Mouse (Mus musculus): ENCODE data around the gene Atf7. TPM values are rescaled to one million over a fixed set of nuclear protein-coding genes. Genes with fewer than 3 reads are reported as not detected.

The Atf7 gene
- 14.2 and 18.4 TPM in 2 replicates for polyA plus RNA-seq (2014; fragmentation: Nextera tagmentation; extraction: Ambion mirVana)

DNA sequence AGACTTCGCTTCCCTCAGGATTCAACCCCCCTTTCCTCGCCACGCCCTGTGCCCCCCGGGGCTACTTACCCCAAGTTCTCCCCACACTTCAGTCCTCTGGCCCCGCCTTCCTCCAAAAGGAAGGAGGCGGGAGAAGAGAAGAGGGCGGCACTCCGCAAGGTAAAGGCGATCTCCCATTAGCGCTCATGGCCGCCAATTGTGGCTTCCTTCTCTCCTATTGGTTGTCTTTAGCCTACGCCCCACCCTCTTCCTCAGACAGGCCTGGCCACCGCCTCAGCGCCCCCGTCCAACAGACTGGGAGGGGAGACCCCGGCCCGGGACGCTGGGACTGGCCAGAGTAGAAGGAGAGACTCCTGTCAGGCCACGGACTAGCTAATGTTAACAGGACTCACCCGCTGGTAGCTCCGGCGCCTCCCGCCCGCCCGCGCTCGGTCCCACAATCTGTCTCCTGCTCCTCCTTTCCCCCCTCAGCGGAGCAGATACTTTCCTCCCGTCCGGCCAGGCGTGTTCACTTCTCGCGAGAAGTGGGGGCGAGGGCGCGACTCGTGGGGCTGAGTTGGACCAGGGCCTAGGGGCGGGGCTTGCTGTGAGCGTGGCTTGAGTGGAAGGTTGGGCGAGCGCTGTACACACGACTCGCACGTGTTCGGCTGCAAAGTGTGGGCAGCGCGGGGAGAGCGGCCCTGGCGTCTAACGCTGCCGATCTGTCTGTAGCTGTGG lies at the start of gene Atf7, which contains the start of gene Gm28047:
Gene Atf7 (minus strand): TSS at position 495 of the 717 bp plus-strand sequence.
Gene Gm28047 (minus strand): TSS at position 98 of the 717 bp plus-strand sequence.
- H3K27me3 ChIP-seq (ENCODE audit: control insufficient read depth, insufficient read depth, low read length) = no peaks in the 10 kb centered on the region
- peak within 1 kb of the TSS; percentile 56 for H3K4me3 ChIP-seq (ENCODE audit: low read depth, low read length)
- peak within 1 kb of the TSS; percentile 77 for H3K9ac ChIP-seq (ENCODE audit: low read length)
- under 1% methylated on average over 49 of the region's 51 CpGs for WGBS
- no peaks in the 10 kb centered on the region for H3K9me3 ChIP-seq (ENCODE audit: control insufficient read depth, low read length)
- H3K4me1 ChIP-seq (ENCODE audit: control insufficient read depth, insufficient read depth, low read length) = peaks cover 8% of the 10 kb centered on the region
- ATAC-seq (ENCODE audit: insufficient read depth, low FRiP score, low TSS enrichment) = peak; percentile 99
- H3K36me3 ChIP-seq (ENCODE audit: control insufficient read depth, insufficient read depth, low read length) = no peaks in the 10 kb centered on the region
- peak within 1 kb of the TSS; percentile 93 for H3K27ac ChIP-seq (ENCODE audit: low read depth, low read length)
- peak within 1 kb of the TSS; percentile 85 for H3K4me2 ChIP-seq (ENCODE audit: low read depth)
- DNase-seq (ENCODE audit: low spot score) = peak; percentile 99

DNA sequence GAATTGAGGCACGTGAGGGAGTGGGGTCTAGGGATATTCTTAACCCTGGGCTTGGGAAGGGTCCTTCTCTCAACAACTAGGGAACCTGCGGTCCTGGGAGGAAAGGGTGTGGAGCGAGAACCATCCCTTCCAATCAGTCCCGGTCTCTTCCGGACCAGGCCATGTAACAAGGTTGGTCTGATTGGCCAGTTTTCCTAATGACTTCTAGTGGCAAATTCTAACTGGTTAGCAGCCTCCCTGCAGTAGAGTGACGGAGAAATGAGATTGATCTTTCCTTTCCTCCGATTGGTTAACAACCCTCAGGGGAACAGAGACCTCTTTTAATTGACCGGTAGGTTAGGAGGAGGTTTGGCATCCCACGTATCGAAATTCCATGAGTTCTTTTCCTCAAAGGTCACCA lies 48.3 kb upstream of the Atf7 start:
- Histone ChIP-seq H3K4me2 (ENCODE audit: low read depth) (peak overlapping the region; percentile 45), H3K27ac (ENCODE audit: low read depth, low read length) (peak overlapping the region; percentile 99), H3K4me1 (ENCODE audit: control insufficient read depth, insufficient read depth, low read length) (0 out of 2 replicates have a peak, but pooled peaks cover 6% of the 10 kb centered on the region), H3K9me3 (ENCODE audit: control insufficient read depth, low read length) (no peaks in the 10 kb centered on the region), H3K9ac (ENCODE audit: low read length) (no peak overlapping the region), H3K4me3 (ENCODE audit: low read depth, low read length) (no peak overlapping the region), H3K27me3 (ENCODE audit: control insufficient read depth, insufficient read depth, low read length) (no peaks in the 10 kb centered on the region), H3K36me3 (ENCODE audit: control insufficient read depth, insufficient read depth, low read length) (no peaks in the 10 kb centered on the region)
- 3% methylated on average over 10 of the region's 10 CpGs for WGBS
- ATAC-seq (ENCODE audit: insufficient read depth, low FRiP score, low TSS enrichment) (peak; percentile 29), DNase-seq (ENCODE audit: low spot score) (peak; percentile 63)

DNA sequence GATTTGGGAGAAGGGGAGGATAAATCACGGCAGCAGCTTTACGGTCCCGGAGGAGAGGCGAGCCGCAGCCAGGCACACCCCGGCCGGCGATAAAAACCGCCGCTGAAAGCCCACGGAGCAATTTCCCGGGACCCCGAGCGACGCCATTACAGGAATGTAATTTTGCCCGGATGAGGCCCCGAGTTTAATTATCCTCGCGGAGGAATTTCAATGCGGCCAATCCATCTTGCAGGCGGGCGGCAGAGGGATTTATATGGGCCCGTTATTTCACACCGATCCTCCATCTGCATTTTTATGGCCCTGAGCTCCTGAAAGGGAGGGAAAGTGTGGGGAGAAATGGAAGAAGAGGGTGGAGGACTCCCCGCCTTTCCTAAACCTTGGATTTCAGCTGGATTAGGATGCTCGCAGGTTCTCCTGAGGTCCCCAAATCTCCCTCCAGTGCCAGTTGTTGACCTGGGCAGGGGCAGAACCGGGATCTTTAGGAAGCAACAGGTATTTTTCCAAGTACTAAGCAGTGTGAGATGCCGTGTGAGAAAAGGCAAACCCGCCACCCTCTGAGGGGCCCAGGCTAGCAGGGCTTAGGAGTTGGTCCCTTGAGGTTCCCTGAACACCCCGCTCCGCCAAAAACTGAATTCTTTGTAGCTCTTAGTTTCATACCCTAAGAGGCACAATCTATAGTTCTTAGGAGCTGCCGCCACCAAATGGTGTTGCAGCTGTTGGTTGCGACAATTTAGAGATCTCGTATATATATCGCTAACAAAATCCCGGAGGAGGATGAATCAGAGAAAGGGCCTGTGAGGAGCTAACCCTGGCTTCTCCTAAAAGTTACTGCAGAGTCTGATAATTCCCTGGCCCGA lies 47.2 kb upstream of the Atf7 start, which contains the start of gene Atp5g2:
Gene Atp5g2 (minus strand): TSS at position 138 of the 857 bp plus-strand sequence.
- Histone ChIP-seq H3K9me3 (ENCODE audit: control insufficient read depth, low read length) (no peaks in the 10 kb centered on the region), H3K4me1 (ENCODE audit: control insufficient read depth, insufficient read depth, low read length) (0 out of 2 replicates have a peak, but pooled peaks cover 6% of the 10 kb centered on the region), H3K4me2 (ENCODE audit: low read depth) (peak within 1 kb of the TSS; percentile 45), H3K27ac (ENCODE audit: low read depth, low read length) (peak within 1 kb of the TSS; percentile 99), H3K36me3 (ENCODE audit: control insufficient read depth, insufficient read depth, low read length) (peaks cover 5% of the 10 kb centered on the region), H3K27me3 (ENCODE audit: control insufficient read depth, insufficient read depth, low read length) (no peaks in the 10 kb centered on the region), H3K9ac (ENCODE audit: low read length) (peak within 1 kb of the TSS; percentile 82), H3K4me3 (ENCODE audit: low read depth, low read length) (peak within 1 kb of the TSS; percentile 39)
- DNase-seq (ENCODE audit: low spot score) = peak; percentile 81
- ATAC-seq (ENCODE audit: insufficient read depth, low FRiP score, low TSS enrichment) = peak; percentile 10
- WGBS = 1% methylated on average over 37 of the region's 37 CpGs

DNA sequence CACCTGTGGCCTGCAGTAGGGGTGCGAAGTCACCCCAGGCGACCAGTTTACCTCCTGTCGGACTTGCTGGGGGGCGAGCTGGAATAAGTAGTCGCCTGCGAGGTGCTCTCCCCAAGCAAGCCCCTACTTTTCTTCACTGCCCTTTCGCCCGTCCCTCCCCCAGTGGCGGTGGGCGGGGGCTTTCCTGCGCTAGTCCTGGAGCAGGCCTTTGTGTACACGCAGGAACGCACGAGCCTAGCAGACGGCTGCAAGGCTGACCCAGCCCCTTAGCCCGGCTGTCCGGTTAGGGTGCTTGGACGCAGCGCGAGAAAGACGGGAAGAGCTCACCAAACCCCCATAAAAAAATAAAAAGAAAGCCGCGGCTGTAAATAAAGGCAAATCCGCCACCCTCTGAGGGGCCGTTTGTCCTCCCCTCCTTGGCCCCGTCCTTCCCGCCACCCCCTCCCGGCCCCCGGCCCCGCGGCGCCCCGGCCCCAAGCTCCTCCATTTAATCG lies 46.5 kb upstream of the Atf7 start:
- H3K27me3 ChIP-seq (ENCODE audit: control insufficient read depth, insufficient read depth, low read length) = no peaks in the 10 kb centered on the region
- ATAC-seq (ENCODE audit: insufficient read depth, low FRiP score, low TSS enrichment) = peak; percentile 70
- WGBS = under 1% methylated on average over 26 of the region's 34 CpGs
- peak overlapping the region; percentile 39 for H3K4me3 ChIP-seq (ENCODE audit: low read depth, low read length)
- H3K36me3 ChIP-seq (ENCODE audit: control insufficient read depth, insufficient read depth, low read length) = peaks cover 6% of the 10 kb centered on the region
- H3K4me1 ChIP-seq (ENCODE audit: control insufficient read depth, insufficient read depth, low read length) = 0 out of 2 replicates have a peak, but pooled peaks cover 6% of the 10 kb centered on the region
- peak overlapping the region; percentile 99 for H3K27ac ChIP-seq (ENCODE audit: low read depth, low read length)
- H3K4me2 ChIP-seq (ENCODE audit: low read depth) = peak overlapping the region; percentile 45
- H3K9me3 ChIP-seq (ENCODE audit: control insufficient read depth, low read length) = no peaks in the 10 kb centered on the region
- DNase-seq (ENCODE audit: low spot score) = peak; percentile 88
- peak overlapping the region; percentile 82 for H3K9ac ChIP-seq (ENCODE audit: low read length)

GRCm38 (mm10) chr15:102670767-102671575 lies 45.7 kb upstream of the Atf7 start:
- under 1% methylated on average over 53 of the region's 53 CpGs for WGBS
- 0 out of 2 replicates have a peak, but pooled peaks cover 6% of the 10 kb centered on the region for H3K4me1 ChIP-seq (ENCODE audit: control insufficient read depth, insufficient read depth, low read length)
- no peaks in the 10 kb centered on the region for H3K9me3 ChIP-seq (ENCODE audit: control insufficient read depth, low read length)
- ATAC-seq (ENCODE audit: insufficient read depth, low FRiP score, low TSS enrichment) = peak; percentile 71
- no peaks in the 10 kb centered on the region for H3K27me3 ChIP-seq (ENCODE audit: control insufficient read depth, insufficient read depth, low read length)
- H3K36me3 ChIP-seq (ENCODE audit: control insufficient read depth, insufficient read depth, low read length) = peaks cover 6% of the 10 kb centered on the region
- H3K9ac ChIP-seq (ENCODE audit: low read length) = peak overlapping the region; percentile 97
- peak overlapping the region; percentile 73 for H3K4me3 ChIP-seq (ENCODE audit: low read depth, low read length)
- peak overlapping the region; percentile 87 for H3K4me2 ChIP-seq (ENCODE audit: low read depth)
- peak overlapping the region; percentile 99 for H3K27ac ChIP-seq (ENCODE audit: low read depth, low read length)
- DNase-seq (ENCODE audit: low spot score) = peak; percentile 99

- peak overlapping the region; percentile 73 for H3K4me3 ChIP-seq (ENCODE audit: low read depth, low read length)
- H3K27ac ChIP-seq (ENCODE audit: low read depth, low read length) = peak overlapping the region; percentile 99
- no peaks in the 10 kb centered on the region for H3K27me3 ChIP-seq (ENCODE audit: control insufficient read depth, insufficient read depth, low read length)
- peak overlapping the region; percentile 97 for H3K9ac ChIP-seq (ENCODE audit: low read length)
- no peaks in the 10 kb centered on the region for H3K9me3 ChIP-seq (ENCODE audit: control insufficient read depth, low read length)
- DNase-seq (ENCODE audit: low spot score) (no peak), ATAC-seq (ENCODE audit: insufficient read depth, low FRiP score, low TSS enrichment) (no peak)
- H3K36me3 ChIP-seq (ENCODE audit: control insufficient read depth, insufficient read depth, low read length) = peaks cover 6% of the 10 kb centered on the region
- peak overlapping the region; percentile 87 for H3K4me2 ChIP-seq (ENCODE audit: low read depth)
- 18% methylated on average over 6 of the region's 6 CpGs for WGBS
- H3K4me1 ChIP-seq (ENCODE audit: control insufficient read depth, insufficient read depth, low read length) = 0 out of 2 replicates have a peak, but pooled peaks cover 6% of the 10 kb centered on the region
Measured at GRCm38 (mm10) chr15:102670281-102670680, 45.0 kb upstream of the Atf7 start.

DNA sequence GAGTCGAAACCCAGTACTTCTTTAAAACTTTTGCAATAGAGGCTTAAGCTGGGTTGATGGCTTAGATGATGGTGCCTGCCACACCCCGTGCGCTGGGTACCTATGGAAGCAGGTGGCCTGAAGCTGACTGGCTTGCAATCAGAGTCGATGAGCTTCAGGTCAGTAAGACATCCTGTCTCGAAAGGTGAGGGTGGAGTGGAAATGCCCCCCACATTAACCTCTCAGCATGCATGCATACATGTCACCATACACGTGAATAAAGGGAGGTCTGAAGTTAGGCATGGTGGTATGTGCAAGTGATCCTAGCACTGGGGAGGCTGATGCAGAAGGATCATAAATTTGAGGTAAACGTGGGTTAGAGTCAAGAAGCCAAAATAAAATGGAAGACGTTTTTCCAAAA lies 44.3 kb upstream of the Atf7 start:
- Histone ChIP-seq H3K9me3 (ENCODE audit: control insufficient read depth, low read length) (no peaks in the 10 kb centered on the region), H3K27ac (ENCODE audit: low read depth, low read length) (no peak overlapping the region), H3K4me3 (ENCODE audit: low read depth, low read length) (peak overlapping the region; percentile 73; the same call in 1 of the 2 replicates), H3K36me3 (ENCODE audit: control insufficient read depth, insufficient read depth, low read length) (peaks cover 6% of the 10 kb centered on the region), H3K4me2 (ENCODE audit: low read depth) (peak overlapping the region; percentile 87; the same call in 1 of the 2 replicates), H3K27me3 (ENCODE audit: control insufficient read depth, insufficient read depth, low read length) (no peaks in the 10 kb centered on the region), H3K9ac (ENCODE audit: low read length) (peak overlapping the region; percentile 35), H3K4me1 (ENCODE audit: control insufficient read depth, insufficient read depth, low read length) (0 out of 2 replicates have a peak, but pooled peaks cover 6% of the 10 kb centered on the region)
- 85% methylated on average over 8 of the region's 8 CpGs for WGBS
- DNase-seq (ENCODE audit: low spot score) (no peak), ATAC-seq (ENCODE audit: insufficient read depth, low FRiP score, low TSS enrichment) (no peak)

GRCm38 (mm10) chr15:102665494-102665893 lies 40.2 kb upstream of the Atf7 start:
- WGBS = 61% methylated on average over 4 of the region's 4 CpGs
- Histone ChIP-seq H3K4me2 (ENCODE audit: low read depth) (no peak overlapping the region), H3K4me3 (ENCODE audit: low read depth, low read length) (no peak overlapping the region), H3K36me3 (ENCODE audit: control insufficient read depth, insufficient read depth, low read length) (peaks cover 18% of the 10 kb centered on the region), H3K27me3 (ENCODE audit: control insufficient read depth, insufficient read depth, low read length) (no peaks in the 10 kb centered on the region), H3K9me3 (ENCODE audit: control insufficient read depth, low read length) (no peaks in the 10 kb centered on the region), H3K27ac (ENCODE audit: low read depth, low read length) (no peak overlapping the region), H3K9ac (ENCODE audit: low read length) (no peak overlapping the region), H3K4me1 (ENCODE audit: control insufficient read depth, insufficient read depth, low read length) (no peaks in the 10 kb centered on the region)
- no peak for ATAC-seq (ENCODE audit: insufficient read depth, low FRiP score, low TSS enrichment)
- peak; percentile 31 for DNase-seq (ENCODE audit: low spot score)

Data from neural tube, embryonic 11.5 days (tissue).